Mouse (Mus musculus) thymus, postnatal 4 days (tissue): Measurements from ENCODE around the gene Robo4.

Experiments used
- DNase-seq: peaks from one replicate; pipeline ENCODE4 v3.0.0; 2021

The Robo4 gene

DNA sequence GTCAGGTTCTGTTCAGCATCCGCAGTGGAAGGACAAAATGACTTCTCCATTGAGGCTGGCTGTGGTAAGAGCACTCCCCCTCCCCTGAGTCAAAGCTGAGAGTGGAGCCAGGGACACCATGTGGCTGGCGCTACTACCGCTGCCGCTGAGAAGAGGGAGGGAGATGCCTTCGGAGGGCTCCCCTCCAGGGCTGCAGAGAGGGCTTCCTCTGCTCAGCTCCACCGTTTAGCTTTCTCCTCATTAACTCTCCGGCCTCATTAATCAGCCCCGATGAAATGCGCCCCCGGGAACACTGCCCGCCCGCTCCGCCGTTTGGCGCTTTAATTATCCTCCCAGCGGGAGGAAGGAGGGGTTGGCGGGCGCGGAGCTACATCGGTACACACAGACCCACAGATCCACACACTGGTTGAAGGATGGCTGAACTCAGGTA lies 54.8 kb downstream of the Robo4 start:
- DNase-seq: no peak

DNA sequence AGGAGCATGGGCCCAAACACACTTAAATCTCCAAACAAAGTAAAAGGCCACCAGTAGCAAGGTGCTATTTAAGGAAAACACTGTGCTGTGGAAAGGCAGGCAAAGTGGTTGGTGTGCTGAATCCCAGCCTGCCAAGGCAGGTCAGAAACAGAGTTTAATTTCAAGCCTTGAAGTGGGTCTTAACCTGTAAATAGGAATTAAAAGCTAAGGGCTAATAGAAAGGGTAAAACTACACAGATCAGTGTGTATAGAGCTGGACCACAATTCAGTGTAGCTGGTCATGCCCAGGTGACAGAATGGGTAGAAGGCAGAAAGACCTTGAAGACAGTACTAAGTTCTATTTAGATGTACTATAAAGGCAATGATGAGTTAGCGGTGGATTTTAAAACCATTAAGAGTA lies 55.5 kb downstream of the Robo4 start:
- no peak for DNase-seq

- no peak for DNase-seq
These were observed 58.0 kb downstream of the Robo4 start for GRCm38 (mm10) chr9:37459665-37460042.

DNA sequence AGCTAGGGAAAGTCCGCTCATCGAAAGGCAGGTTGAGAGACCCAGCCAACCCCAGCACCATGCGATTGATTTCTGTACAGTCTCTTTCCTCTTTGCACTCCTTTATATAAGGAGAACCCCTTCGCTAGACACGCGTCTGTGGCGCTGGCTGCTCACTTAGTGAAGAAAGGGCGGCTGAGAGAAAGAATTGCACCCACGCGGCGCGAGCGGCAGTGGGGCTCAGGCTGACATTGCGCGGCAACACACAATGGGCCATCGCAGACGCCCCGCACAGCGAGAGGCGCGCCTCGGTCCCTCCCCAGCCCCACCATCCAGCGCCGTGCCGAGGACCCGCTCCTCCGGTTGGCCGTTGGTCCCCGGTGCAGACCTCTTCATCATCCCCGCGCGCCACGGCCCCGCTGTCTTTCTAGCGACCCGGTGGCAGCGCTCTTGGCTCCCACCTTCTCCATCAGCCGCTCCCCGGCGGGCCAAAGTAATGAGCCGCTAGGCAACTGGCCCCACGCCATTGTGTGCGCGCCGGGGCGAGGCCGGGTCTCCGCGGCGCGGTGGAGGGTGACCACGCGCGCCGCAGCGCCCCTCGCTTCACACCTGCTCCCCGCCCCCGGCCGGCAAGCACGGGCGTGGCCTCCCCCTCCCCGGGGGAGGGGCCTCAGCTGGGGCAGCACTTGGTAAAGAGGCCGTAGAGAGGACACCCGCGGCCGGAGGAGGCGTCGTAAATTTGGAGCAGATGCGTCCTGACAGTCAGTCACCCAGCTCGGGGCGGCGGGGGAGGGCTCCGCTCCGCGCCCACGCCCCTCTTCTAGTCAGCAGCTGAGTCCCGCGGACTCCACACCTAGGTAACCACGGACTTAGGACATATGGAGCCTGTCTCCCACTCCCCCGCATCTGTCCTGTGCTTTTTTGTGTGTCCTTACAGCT lies 58.6 kb downstream of the Robo4 start:
- peak; percentile 28 for DNase-seq

GRCm38 (mm10) chr9:37460961-37461340 lies 59.3 kb downstream of the Robo4 start:
- no peak for DNase-seq

GRCm38 (mm10) chr9:37461571-37461970 lies 59.9 kb downstream of the Robo4 start:
- no peak for DNase-seq

DNA sequence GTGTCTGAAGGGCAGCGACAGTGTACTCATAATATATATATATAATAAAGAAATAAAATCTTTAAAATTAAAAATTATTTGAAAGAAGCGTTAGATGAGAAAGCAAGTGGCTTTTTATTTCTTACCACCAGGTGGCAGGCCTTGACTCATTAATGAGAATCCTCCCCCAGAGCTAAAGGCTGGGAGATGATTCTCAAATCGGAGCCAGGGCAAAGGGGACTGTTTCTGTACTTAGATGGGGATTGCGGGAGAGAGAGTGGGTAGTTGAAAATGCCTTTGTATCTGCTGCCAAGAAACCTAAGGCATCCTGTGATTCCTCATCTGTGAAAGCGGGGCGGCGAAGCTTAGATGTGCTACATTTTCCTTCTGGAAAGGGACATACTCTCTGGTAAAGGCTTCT lies 61.1 kb downstream of the Robo4 start:
- peak; percentile 46 for DNase-seq
